Mouse (Mus musculus) hindbrain, embryonic 10.5 days (tissue): ENCODE data around the gene Eps8. TPM values are rescaled to one million over a fixed set of nuclear protein-coding genes. Genes with fewer than 3 reads are reported as not detected.
A peak's percentile ranks its signal among the peaks of the same experiment; 100 is the strongest.

Experiments used
- DNase-seq: peaks from one replicate; pipeline ENCODE4 v3.0.0-alpha.2; 2017; ENCODE audit warnings: low spot score
- H3K27ac ChIP-seq: fragments of 300-500 bp; sonication (generic); 2 replicates; pipeline ENCODE4 v1.5.1; 2016; ENCODE audit warnings: mild to moderate bottlenecking, moderate library complexity
- H3K27me3 ChIP-seq: fragments of 300-500 bp; sonication (generic); 2 replicates; pipeline ENCODE4 v1.6.1; 2016; ENCODE audit warnings: mild to moderate bottlenecking; ENCODE audit not compliant: poor library complexity, insufficient read depth, severe bottlenecking
- H3K36me3 ChIP-seq: fragments of 300-500 bp; sonication (generic); 2 replicates; pipeline ENCODE4 v1.6.1; 2016; ENCODE audit warnings: mild to moderate bottlenecking, moderate library complexity
- H3K4me1 ChIP-seq: fragments of 300-500 bp; sonication (generic); replicated peaks from 2 replicates; pipeline ENCODE4 v1.6.1; 2016; ENCODE audit warnings: mild to moderate bottlenecking
- H3K4me3 ChIP-seq: fragments of 300-500 bp; sonication (generic); 2 replicates; pipeline ENCODE4 v1.5.1; 2016; ENCODE audit warnings: mild to moderate bottlenecking, moderate library complexity
- H3K9me3 ChIP-seq: fragments of 300-500 bp; sonication (generic); 2 replicates; pipeline ENCODE4 v1.6.1; 2016; ENCODE audit warnings: mild to moderate bottlenecking, moderate library complexity
- WGBS: fragments of 180-500 bp; shearing (Covaris S2); methylation state at CpG from one replicate; pipeline ENCODE4 v1.1.7; 2016; 5-methylcytosine and 5-hydroxymethylcytosine counted together
- polyA plus RNA-seq: library from polyadenylated mRNA; unstranded; fragments of >200 nt; fragmentation: Nextera tagmentation; extraction: Ambion mirVana; gene quantifications from 2 replicates; pipeline ENCODE4 v1.2.1, GENCODE M21; 2016

The Eps8 gene
- polyA plus RNA-seq, 1 experiment from 2014 or later: 5.8 TPM

DNA sequence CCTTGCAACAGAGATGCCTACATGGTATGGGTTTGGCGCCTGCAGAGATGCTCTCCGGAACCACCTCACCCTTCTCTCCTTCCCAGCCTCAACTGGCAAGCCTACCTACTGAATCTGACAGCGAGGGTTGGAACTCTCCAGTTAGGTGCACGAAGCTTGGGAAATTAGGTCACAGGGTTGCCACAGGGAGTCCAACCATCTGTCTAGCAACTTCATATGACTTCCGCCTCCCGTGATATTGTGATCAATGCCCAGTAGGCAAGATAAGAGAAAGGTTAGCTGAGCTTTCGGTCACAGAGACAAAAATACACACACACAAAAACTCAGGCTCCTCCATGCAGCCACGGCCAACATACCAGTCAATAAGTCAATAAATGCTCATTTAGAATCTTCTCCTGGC lies 21.6 kb downstream of the Eps8 start:
- DNase-seq: no peak
- no peak overlapping the region for H3K4me3 ChIP-seq
- no peaks in the 10 kb centered on the region for H3K36me3 ChIP-seq
- no peaks in the 10 kb centered on the region for H3K27me3 ChIP-seq
- no peak overlapping the region for H3K27ac ChIP-seq
- WGBS: 85% methylated on average over 8 of the region's 8 CpGs
- H3K4me1 ChIP-seq: peaks cover 15% of the 10 kb centered on the region
- no peaks in the 10 kb centered on the region for H3K9me3 ChIP-seq

DNA sequence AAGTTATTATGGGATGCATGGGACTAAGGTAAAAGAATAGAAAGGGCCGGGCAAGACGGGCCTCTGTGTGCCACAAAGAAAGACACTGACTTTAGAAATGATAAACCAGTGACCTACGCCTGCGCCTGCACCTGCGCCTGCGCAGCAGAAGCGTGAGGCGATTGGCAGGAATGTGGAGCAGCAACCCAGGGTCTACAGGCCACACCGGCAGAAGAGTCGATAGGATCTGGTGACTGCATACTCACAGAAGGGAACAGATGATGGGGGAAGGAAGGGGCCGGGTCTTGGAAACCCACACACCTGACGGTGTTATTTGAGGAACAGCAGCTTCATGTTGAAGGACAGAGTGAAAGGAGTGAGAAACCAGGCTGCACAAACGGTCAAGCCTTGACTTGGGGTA lies 24.3 kb downstream of the Eps8 start:
- H3K4me3 ChIP-seq: no peak overlapping the region
- 88% methylated on average over 13 of the region's 13 CpGs for WGBS
- H3K9me3 ChIP-seq: no peaks in the 10 kb centered on the region
- peaks cover 15% of the 10 kb centered on the region for H3K4me1 ChIP-seq
- H3K36me3 ChIP-seq: no peaks in the 10 kb centered on the region
- peak overlapping the region; percentile 75 for H3K27ac ChIP-seq
- DNase-seq: no peak
- no peaks in the 10 kb centered on the region for H3K27me3 ChIP-seq

DNA sequence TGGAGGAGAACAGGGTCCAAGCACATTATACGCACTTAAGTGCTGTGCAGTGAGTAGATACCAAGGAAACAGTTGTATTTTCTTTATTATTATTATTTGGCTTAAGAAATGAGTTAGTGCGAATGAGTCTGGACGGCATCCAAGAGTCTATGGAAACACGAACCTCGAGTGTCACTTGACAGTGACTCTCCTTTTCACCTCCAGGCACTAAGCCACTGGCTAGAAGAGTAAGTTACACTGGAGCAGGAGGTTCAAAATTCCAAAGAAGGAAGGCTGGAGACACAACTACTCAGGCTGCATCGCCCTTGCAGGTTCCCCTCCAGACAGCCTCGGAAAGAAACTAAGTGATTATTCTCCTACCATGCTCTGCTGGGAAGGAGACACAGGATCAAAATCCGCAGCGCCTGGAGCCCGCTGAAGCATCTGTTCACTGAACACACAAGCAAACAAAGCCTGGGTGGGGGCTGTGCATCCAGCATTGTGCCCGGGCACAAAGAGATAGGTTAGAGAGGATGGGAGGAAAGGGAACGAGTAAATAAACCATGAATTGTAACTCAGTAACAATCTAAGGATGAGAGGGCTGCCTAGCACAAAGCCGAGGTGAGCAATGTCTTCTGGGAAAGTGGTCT lies 25.0 kb downstream of the Eps8 start:
- Histone ChIP-seq H3K27me3 (no peaks in the 10 kb centered on the region), H3K36me3 (no peaks in the 10 kb centered on the region), H3K27ac (peak overlapping the region; percentile 75), H3K4me3 (0 out of 2 replicates have a peak overlapping the region, but pooled peaks have one; percentile 4), H3K4me1 (peaks cover 15% of the 10 kb centered on the region), H3K9me3 (no peaks in the 10 kb centered on the region)
- WGBS: 58% methylated on average over 13 of the region's 13 CpGs
- DNase-seq: peak; percentile 50

DNA sequence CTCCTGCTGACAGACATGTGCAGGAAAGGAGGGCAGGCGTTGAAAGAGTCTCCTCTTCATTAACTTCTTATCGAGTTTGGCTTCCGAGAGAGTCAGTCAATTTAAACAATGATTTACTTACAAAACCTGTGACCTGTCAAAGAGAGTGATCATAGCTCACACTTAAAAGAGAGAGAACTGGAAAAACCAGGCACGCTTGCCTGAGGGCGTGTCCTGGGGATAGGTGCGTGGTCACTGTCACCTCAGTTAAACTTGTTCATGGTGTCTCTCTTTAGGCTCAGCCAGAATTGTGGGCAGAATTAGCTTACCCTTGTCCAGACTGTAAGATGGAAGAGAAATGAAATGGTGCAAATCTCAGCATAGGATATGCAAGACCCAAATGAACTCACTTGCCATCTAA lies 26.0 kb downstream of the Eps8 start:
- no peaks in the 10 kb centered on the region for H3K27me3 ChIP-seq
- H3K27ac ChIP-seq: no peak overlapping the region
- peaks cover 15% of the 10 kb centered on the region for H3K4me1 ChIP-seq
- WGBS: 85% methylated on average over 6 of the region's 6 CpGs
- H3K36me3 ChIP-seq: no peaks in the 10 kb centered on the region
- no peak for DNase-seq
- H3K9me3 ChIP-seq: no peaks in the 10 kb centered on the region
- no peak overlapping the region for H3K4me3 ChIP-seq

DNA sequence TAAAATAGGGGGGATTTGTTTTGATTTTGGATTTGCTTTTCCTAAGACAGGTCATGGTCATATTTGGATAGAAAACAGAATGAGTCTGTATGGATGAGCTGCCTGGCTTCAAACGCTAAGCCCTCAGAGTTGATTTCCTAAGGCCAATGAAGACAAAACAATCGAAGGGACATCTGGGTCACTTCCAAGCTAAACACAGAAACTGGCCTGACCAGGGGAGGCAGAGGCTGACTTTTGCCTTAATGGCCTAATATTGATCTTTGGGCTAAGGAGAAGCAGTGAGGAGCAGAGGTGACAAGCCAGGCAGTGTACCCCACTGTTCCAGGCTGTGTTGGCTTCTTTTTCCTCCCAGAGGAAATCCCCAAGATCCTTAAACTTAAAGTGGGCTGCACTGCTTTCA lies 33.7 kb downstream of the Eps8 start:
- DNase-seq: no peak
- no peaks in the 10 kb centered on the region for H3K9me3 ChIP-seq
- H3K4me3 ChIP-seq: no peak overlapping the region
- no peaks in the 10 kb centered on the region for H3K27me3 ChIP-seq
- WGBS: 82% methylated on average over 2 of the region's 2 CpGs
- H3K27ac ChIP-seq: no peak overlapping the region
- H3K36me3 ChIP-seq: no peaks in the 10 kb centered on the region
- no peaks in the 10 kb centered on the region for H3K4me1 ChIP-seq

DNA sequence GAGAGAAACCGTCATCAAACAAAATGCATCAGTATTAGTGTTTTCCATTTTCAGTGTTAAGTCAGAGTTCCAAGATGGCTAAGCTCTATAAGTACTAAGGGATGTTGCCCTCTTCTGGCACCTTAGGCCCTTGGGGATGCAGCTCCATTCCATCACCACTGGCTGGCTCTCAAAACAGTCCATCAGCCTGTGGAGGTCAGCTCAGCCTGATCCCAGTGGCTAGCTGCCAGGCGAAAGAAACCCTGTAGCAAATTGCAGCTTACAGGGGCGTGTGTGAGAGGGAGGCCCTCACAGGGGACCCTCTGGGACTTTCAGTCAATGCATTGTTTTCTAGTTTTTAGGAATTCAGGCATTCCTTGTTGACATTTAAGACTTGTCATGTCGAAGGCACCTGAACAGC lies 40.8 kb downstream of the Eps8 start:
- H3K36me3 ChIP-seq: no peaks in the 10 kb centered on the region
- DNase-seq: no peak
- no peaks in the 10 kb centered on the region for H3K4me1 ChIP-seq
- no peaks in the 10 kb centered on the region for H3K27me3 ChIP-seq
- H3K9me3 ChIP-seq: no peaks in the 10 kb centered on the region
- H3K27ac ChIP-seq: no peak overlapping the region
- 53% methylated on average over 4 of the region's 4 CpGs for WGBS
- H3K4me3 ChIP-seq: no peak overlapping the region

DNA sequence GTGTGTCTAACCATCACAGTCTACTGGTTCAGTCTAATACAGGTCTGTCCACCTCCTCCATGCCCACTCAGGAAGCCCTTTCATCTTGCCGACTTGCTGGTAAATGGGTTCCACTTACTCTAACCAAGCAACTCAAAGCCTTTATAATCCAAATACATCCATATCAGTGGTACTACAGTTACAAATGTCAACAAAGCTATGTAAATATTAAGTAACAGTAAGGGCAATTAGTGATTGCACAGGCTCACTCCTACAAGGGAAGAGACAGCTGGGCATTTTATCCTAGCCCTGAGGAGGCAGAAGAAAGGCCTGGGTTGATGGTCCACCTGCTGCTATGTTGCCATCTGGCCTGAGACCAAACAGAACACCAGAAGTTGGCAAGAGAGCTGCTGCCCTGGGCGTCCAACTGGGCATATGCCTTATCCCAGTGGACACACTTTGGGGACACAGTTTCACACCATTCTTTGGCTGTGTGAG lies 42.6 kb downstream of the Eps8 start:
- Histone ChIP-seq H3K4me1 (no peaks in the 10 kb centered on the region), H3K27me3 (no peaks in the 10 kb centered on the region), H3K4me3 (no peak overlapping the region), H3K9me3 (no peaks in the 10 kb centered on the region), H3K36me3 (no peaks in the 10 kb centered on the region), H3K27ac (no peak overlapping the region)
- 77% methylated on average over 2 of the region's 2 CpGs for WGBS
- no peak for DNase-seq

DNA sequence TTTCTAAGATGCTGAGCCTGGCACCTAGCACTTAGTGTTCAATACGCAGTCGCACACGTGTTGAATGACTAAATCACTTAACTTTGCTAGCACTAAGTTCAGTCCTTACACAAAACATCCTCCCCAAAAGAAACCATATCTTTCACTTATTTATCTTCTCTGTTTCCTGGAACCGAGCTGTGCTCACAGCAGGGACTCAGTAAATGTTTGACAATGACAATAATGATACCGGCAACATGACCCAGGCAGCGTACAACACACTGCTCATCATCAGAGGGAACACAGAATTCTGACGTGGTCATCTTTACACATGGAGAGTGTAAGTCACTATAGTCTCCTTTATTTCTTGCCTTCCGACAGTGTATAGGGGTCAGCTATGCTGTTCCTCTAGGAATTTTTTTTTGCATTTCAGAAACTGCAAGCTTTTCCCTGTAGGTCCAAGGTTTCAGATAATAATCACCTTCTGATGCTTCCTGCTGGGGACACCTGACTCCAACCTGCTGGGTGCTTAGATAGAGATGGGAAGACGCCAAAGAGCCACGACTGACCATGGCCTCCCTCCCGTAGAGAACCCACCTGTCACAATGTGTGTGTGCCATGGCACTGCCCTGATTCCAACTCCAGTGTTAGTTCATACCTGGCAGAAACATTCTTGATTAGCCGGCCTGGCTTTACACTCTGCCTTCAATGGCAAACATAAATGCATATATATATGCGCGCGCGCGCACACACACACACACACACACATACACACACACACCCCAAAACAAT lies 46.3 kb downstream of the Eps8 start:
- Histone ChIP-seq H3K4me3 (no peak overlapping the region), H3K36me3 (no peaks in the 10 kb centered on the region), H3K27ac (no peak overlapping the region), H3K9me3 (no peaks in the 10 kb centered on the region), H3K4me1 (no peaks in the 10 kb centered on the region), H3K27me3 (no peaks in the 10 kb centered on the region)
- DNase-seq: no peak
- WGBS: 91% methylated on average over 17 of the region's 17 CpGs

DNA sequence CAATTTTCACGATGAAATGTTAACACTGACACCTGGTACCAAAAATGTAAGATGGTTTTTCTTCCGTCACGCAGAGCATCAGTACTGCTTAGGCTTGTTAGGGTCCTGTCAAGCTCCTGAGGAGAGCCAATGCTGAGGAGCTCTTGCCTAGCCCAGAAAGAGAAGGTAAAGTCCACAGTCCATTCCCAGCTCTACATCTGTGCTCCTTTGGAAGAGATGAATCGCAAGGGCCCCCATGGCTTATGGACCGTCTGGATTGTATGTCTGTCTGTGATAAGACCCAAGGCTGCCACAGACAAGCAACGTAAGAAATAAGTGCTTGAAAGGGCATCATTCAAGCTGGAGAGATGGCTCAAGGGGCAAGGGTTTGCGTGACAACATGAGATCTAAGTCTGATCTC lies 48.1 kb downstream of the Eps8 start:
- Histone ChIP-seq H3K27ac (no peak overlapping the region), H3K36me3 (no peaks in the 10 kb centered on the region), H3K9me3 (no peaks in the 10 kb centered on the region), H3K4me3 (no peak overlapping the region), H3K27me3 (no peaks in the 10 kb centered on the region), H3K4me1 (no peaks in the 10 kb centered on the region)
- DNase-seq: no peak
- WGBS: 88% methylated on average over 7 of the region's 7 CpGs

DNA sequence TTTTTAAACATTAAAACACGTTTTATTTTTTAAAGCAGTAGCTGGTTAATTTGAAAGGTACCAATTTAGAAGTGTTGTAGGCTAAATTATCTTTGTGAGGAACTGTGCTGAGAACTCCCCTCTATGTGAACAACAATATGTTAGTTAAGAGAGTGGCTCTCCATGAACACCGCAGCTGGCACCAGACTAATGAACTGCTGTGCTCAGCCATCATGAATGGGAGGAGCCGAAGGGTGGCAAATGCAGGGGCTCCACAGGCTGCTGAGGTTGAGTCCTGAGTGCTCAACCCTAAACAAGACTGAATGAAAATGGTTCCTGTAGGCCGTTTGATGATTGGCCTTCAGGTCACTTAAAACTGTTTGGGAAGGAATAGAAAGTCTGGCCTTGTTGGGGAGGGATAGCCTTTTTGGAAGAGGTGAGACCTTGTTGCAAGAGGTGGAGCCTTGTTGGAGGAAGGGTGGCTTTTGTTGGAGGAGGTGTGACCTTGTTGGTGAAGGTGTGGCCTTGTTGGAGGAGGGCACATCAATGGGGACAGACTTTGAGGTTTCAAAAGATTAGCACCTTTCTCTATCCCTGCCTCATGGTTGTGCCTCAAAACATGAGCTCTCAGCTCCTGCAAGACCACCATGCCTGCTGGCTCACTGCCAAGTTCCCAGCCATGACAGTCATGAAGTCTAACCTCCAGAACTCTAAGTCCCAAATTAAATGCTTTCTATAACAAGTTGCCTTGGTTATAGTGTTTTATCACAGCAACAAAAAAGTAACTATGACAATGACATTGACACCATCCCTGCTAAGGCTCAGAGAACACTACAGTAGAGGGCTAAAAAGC lies 50.0 kb downstream of the Eps8 start:
- Histone ChIP-seq H3K4me1 (no peaks in the 10 kb centered on the region), H3K27ac (no peak overlapping the region), H3K27me3 (no peaks in the 10 kb centered on the region), H3K36me3 (no peaks in the 10 kb centered on the region), H3K4me3 (no peak overlapping the region), H3K9me3 (no peaks in the 10 kb centered on the region)
- DNase-seq: no peak
- WGBS: 87% methylated on average over 4 of the region's 4 CpGs

DNA sequence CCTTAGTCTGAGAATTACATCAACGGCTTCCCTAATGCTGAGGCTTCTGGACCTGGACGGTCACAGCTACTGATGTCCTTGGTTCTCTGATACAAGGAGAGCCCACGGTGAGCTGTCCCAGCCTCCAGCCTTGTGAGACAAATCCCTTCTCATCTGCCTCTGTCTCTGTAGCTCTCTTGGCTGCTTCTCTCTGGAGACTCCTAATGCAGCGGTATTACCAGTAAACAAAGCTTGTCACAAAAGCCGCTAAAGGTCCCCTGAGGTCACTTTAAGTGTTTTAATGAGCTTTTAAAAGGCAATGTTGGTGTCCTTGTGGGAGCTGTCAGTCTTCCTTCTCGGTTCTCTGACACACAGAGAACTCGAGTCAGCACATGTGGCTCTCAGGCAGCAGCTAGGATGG lies 56.4 kb downstream of the Eps8 start:
- no peaks in the 10 kb centered on the region for H3K27me3 ChIP-seq
- peaks cover 9% of the 10 kb centered on the region for H3K4me1 ChIP-seq
- H3K27ac ChIP-seq: no peak overlapping the region; the same call in 1 of the 2 replicates
- 15% methylated on average over 7 of the region's 7 CpGs for WGBS
- H3K4me3 ChIP-seq: no peak overlapping the region
- DNase-seq: no peak
- H3K36me3 ChIP-seq: no peaks in the 10 kb centered on the region
- no peaks in the 10 kb centered on the region for H3K9me3 ChIP-seq

DNA sequence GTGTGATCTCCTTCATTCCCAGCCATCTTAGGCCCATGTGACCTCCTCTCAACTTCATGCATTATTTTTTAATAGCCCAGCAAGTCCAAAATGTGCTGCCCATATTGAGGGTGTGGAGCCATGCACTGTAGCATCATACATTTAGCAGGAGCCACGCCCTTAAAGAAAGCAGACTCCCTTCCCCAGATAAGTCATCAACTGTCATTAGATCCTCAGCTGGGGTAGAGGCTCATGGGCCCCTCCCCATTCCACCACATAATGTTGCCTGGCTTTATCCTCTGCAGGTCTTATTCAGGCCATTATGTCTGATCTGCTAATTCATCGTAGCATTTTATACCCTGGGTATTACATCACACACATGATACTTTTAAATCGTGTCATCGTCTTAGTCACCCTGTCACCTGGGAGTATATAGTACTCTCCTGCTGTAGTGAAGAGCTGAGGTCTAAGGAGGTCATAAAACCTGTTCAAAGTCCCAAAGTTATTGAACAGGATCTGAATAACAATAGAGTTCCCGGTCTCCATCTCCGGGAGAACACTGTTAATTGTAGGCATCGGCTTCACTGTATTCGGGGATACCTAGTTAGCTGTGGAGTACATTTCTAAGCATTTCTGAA lies 57.1 kb downstream of the Eps8 start:
- Histone ChIP-seq H3K4me3 (no peak overlapping the region), H3K9me3 (no peaks in the 10 kb centered on the region), H3K27ac (no peak overlapping the region), H3K4me1 (peaks cover 9% of the 10 kb centered on the region), H3K36me3 (no peaks in the 10 kb centered on the region), H3K27me3 (no peaks in the 10 kb centered on the region)
- no peak for DNase-seq
- WGBS: 92% methylated on average over 8 of the region's 8 CpGs
